Mouse (Mus musculus) yolk sac, embryonic 10.5 days (tissue): ENCODE results near the gene Zfp335.

Experiments
- DNase-seq: peaks from one replicate; pipeline ENCODE4 v3.0.0-alpha.2; 2017; ENCODE audit warnings: low spot score

The Zfp335 gene

DNA sequence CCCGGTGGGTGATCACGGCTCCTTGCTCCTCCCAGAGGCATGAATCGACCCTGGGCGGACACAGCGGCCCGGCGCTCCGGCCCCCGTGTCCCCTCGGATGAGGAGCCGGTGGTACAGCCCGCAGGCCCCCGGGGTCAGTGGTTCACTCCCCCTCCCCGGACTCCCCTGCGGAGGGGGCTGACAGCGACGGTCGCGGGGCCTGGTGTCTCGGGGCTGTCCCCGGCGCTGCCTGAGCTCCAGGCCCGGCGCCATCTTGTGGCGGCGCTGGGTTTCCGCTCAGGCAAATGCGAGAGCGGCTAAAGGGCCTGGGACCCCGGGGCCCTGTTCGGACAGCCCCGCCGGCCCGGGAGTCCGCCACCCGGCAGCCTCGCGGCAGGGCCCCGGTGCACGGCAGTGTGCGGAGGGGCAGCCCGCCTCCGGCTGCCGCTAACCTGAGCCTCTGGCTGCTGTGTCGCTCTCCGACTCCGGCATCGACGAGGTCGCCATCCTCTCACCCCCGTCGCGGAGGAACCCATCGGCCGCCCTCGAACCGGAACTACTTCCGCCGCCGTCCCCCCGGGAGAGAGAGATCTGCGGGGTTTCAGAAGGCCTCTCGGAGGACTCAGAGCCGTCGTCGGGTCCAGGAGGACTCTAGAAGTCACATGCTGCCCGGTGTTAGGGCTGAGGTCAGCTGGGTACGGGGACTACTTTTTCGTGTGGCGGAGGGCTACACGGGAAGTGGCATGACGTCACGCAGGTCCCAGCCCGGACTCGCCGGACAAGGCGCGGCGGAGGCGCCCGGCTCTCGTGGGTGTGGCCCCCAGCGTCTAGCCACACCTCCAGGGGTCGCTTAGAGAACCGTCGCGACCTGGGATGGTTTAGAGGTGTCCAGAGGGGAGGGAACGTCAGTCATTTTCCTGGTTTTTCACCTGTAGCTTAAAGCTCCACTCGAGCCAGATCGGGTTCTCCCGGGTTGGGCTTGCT is at the start of gene Zfp335:
Zfp335 (minus strand) TSS at position 672 of the 963 bp plus-strand sequence.
- DNase-seq = peak; percentile 94

DNA sequence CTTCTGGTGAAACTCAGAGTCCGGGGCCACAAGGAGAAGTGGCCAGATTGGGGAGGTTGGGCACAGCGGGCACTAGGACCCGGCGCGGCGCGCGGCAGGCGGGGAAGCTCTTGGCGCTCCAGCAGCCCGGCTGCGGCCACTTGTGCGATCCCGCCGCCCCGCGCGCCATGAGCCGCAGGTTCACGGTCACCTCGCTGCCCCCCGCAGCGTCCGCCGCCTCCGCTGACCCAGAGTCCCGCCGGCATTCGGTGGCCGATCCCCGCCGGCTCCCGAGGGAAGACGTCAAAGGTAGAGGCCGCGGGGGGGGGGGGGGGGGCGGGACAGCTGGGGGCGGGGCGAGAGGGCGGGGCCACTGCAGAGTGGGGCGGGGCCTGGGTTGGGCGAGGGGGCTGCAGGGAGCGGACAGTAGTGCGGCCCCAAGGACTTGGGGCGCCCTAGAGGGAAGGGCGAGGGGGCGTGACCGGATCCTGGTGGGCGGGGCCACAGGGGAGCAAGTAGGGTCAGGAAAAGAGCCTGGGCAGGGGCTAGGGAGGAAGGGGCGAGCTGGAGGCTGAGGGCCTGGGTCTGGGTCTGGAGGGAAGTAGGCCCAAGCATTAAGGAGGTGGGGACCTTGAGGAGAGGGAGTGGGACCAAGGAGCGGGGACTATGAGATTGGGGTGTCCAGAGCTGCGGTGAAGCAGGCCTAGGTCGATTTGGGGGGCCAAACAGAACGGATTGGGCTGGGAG is 49.3 kb upstream of the Zfp335 start, which contains the start of gene Slc12a5:
Slc12a5 (plus strand) TSS at position 87 of the 726 bp plus-strand sequence.
- DNase-seq = peak; percentile 70

DNA sequence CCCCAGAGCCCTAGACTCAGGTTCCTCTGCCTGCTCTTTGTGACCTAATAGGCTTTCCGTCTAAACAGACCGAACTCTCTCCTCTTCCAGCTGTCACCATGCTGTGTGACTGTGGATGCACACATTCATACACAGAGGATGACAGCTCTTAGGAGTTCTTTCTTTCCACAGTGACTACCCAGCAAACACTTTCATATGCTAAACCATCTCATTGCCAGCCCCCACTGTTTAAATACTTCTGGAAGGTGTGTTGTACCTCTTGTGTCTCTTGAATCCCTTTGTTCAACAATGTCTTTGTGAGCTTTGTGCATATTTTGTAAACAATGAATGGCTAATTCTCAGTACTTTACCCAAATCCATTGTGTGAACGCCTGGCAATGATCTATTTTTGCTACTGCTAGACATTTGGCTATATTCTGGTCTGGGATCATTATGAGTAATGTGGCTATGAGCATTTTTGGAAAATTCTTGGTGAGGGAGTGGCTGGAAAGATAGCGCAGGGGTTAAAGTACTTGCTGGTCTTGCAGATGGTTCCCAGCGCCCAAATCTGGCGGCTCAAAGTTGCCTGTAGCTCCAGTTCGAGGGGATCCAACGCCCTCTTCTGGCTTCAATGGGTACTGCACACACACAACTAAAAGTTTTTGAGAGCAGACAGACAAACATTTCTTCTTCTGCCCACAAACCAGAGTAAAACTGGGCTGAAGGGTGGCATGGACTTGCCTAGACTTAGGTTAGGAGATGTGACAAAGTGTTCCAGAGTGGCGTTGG is 46.2 kb upstream of the Zfp335 start:
- DNase-seq = no peak

DNA sequence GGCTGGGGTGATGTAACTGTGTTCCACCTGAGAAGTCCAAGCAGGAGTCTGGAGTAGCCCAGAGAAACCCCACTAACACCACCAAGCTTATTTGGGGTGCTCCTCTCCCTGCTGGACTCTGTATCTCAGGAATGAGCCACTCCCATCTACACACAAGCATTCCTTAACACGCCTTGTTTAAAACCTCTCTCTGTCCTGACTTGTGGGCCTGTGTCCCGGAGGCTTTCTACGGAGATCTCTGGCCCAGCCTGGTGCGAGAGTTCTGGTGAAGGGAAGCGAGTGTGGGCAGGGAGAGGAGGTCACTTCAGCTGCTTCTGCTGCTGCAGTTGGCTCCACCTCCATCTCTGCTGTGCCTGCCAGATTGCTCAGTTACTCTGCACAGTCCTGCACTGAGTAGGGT is 44.6 kb upstream of the Zfp335 start:
- no peak for DNase-seq

DNA sequence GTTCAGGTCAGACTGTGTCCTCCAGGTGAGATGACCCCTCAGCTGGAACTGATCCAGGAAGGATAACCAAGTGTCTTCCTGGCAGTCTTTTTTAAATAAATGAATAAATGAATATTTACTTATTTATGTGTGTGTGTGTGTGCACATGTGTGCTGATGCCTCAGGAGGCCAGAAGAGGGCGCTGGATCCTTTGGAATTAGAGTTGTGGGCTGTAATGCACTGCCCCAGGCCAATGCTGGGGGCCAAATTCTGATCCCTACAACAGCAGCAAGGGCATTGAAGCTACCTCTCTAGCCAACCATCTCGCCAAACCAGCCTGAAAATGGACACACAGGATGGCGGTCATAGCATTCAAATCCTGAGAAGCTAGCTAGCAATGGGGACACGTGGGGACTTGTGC is 44.2 kb upstream of the Zfp335 start:
- DNase-seq = no peak

DNA sequence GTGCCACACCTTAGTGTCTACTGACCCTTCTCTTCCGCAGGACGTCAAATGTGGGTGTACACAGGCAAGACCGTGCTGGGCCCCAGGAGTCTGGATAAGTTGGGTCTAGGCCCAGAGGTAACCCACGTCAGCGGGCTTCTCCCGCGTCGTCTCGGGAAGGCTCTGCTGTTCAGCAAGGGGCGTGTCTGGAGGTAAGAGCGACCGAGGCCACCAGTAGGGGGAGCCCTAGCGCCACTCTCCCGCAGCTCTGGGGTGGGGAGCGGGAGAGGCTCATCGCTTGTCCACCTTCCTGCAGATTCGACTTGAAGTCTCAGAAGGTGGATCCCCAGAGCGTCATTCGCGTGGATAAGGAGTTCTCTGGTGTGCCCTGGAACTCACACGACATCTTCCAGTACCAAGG is 41.7 kb upstream of the Zfp335 start:
- DNase-seq = peak; percentile 79

DNA sequence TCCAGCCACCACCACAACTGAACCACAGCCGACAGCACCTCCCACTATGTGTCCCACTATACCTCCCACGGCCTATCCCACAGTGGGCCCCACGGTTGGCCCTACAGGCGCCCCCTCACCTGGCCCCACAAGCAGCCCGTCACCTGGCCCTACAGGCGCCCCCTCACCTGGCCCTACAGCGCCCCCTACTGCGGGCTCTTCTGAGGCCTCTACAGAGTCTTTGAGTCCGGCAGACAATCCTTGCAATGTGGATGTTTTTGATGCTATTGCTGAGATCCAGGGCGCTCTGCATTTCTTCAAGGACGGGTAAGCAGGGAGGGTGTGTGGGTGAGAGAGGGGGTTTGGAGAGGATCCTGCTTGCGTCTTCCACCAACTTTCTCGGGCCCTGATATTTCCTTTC is 40.9 kb upstream of the Zfp335 start:
- DNase-seq = no peak

DNA sequence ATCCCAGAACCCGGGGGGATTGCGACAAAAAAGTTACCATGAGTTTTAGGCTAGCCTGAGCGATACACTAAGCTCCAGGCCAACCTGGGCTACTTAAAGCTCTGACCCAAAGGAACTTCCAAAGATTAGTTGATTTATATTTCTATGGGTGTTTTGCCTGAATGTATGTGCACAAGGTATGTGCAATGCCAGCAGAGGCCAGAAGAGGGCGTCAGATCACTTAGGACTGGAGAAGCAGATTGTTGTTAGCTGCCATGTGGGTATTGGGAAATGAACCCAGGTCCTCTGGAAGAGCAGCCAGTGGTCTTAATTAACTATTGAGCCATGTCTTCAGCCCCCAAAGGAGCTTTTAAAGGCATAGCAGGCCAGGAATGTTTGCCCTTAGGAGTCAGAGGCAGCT is 40.2 kb upstream of the Zfp335 start:
- no peak for DNase-seq

DNA sequence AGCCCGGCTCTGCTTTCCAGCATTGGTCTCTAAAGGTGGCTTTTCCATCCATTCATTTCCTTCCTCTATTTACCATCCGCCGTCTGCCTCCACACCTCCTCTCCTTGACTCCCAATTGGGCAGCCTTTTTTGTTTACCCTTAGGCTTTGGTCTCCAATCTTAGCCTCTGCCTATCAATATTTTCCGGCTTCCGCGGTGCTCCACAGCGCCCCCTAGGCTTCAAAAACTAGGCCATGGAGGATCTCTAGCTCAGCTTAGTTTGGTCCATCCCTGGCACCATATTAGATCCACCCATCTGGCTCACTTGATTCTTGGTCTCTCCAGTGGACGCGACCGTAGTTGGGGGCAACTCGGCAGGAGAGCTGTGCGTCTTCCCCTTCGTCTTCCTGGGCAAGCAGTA is 38.9 kb upstream of the Zfp335 start:
- no peak for DNase-seq

DNA sequence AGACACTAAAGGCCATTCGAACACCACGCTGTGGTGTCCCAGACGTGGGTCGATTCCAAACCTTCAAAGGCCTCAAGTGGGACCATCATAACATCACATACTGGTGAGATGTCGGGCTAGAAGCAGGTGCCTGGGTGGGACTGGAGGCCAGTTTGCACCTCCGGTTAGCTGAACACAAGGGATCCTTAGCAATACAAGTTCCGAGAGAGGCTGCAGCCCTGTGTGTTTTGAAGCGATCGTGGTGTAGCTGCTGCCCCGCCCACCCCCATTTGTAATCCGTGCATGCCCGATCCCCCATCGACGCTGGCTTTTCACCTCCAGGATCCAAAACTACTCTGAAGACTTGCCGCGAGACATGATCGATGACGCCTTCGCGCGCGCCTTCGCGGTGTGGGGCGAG is 37.4 kb upstream of the Zfp335 start:
- no peak for DNase-seq

DNA sequence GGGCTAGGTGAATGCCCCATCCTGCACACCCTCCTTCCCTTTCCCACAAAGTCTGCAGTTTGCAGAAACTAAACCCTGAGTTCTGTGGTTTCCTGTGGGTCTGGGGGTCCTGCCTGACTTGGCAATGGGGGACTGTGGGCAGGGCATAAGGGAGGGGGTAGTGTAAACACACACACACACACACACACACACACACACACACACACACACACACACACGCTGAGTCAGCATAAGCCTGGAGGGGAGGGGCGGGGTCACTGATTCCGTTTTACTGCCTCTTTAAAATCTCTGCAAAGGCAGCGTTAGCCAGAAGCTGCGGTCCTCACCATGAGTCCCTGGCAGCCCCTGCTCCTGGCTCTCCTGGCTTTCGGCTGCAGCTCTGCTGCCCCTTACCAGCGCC is 36.4 kb upstream of the Zfp335 start:
- DNase-seq = no peak

DNA sequence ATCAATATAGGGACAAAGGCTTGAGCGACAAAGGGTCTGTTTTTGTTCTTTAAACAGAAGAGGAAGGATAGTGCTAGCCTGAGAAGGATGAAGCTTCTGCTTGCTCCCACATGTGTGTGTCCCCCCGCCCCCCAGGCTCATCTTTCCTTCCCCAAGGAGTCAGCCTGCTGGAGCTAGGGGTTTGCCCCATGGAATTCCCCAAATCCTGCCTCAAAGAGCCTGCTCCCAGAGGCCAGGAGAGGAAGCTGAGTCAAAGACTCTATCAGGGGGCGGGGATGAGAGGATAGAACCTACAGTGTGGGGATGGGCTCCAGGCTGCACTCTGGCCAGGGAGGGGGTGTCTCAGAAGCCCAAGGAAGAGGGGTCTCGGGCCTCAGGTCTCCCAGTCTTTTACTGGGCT is 35.9 kb upstream of the Zfp335 start:
- no peak for DNase-seq

DNA sequence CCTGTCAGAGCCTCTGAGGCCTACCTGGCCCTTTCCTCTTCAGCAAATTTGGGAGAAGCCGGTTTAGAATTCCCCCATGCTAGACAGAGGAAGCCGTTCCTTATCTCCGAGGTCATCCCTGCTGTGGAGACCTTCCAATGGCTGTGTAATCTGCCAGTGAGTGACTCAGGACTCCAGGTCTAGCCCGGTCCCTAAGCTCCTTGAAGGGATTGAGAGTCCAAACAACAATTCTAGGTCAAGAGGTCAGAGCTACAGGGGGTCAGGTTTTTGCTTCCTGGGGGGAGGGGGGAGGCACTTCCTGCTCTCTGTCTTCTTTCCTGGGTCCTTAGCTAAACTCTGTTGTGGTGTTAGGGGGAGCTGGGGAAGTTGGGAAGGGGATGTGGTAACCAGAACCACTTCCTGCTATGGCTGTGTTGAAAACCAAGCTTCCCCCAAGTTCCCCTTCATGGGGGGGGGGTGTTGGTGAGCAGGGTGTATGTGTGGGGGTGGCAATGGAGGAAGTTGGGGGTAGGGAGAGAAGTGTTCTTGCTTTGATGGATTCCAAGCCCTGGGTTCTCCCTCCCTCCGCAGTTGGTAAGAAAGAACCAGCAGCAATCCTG is 31.2 kb upstream of the Zfp335 start:
- peak; percentile 54 for DNase-seq

DNA sequence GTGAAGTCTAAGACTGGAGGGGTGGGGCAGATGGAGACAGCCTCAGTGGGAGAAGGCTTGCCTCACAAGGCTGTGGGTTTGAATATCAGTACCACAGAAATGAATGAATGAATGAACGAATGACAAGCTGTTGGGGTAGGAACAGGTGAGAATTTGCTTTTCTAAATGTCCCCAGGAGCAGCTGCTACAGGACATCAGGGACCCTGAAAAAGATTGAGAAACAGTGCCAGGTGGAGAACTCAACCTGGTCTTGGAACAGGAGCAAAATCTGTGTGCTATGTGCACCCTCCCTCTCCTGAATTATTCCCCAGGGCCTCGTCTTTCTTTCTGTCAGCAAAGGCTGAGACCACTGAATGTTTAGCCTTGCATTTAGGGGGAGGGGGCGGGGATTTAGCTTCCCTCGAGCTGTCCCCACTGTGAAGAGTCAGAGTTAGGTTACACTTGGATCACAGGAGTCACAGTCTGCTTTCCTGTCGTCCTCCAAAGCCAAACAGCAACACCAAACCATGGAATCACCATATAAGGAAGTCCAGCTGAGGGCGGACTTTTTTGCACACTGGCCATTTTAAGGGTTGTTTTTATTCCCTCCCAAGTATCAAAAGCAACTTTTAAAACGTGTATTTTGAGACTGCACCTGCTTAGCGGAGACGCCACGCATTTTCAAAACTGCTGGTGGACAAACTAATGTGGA is 28.7 kb upstream of the Zfp335 start, which contains the start of gene Mmp9:
Mmp9 (plus strand) TSS at position 641 of the 691 bp plus-strand sequence.
- DNase-seq = no peak

DNA sequence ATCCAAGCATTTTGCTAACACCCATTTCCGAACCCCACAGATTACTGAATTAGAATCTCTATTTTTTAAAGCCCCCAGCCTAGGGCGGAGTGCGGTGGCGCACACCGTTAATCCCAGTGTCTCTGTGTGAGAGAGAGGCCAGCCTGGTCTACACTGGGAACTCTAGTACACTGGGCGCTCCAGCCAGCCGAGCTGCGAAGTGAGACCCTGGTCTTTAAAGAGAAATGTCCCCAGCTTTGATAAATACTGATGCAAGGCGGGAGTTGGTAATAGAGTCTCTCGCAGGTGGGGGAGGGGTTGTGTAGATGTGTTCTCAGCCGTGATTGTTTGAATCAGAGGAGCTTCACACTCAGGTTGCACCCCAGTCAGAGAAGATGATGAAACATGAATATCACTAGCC is 27.5 kb upstream of the Zfp335 start:
- DNase-seq = no peak

DNA sequence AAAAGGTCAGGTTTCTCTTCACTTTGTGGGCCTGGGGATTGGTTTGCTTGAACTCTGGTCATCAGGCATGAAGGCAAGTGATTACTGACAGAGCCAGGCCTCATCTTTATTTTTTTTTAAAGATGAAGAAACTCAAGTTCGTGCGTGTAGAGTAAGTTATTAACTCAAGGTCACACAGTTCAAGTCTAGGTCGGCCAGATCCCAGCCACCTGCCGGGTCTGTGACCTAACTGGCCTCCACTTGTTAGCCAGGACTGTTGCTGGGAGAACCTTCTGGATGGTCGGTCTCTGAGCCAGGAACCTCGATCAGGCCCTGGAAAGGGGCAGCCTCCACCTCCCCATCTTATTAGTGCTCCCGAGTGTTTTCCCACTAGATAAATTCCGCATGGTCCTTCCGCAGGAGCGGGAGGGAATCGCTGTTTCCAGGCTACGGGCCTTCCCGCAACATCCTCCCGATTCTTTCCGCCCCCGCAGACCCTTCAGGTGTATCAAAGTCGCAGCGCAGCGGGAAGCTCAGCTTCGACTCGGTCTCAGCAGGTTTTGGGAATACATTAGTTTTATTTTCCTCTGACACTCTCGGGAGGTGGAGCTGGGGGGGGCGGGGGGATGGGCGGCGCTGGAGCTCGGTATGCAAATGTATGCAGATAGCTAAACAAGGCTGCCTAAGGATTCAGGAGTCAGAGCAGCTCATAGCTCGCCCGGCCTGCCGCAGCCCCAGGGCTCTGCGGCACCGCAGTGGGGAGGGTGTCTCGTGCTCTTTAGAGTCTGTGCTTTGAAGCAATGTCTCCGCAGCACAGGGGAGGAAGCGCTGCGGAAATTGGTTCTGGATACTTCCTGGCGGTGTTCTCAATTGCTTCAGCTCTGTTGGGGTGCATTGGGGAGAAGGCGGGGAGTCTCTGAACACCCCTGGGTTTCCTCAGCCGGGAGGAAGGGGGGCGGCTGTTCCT is 26.9 kb upstream of the Zfp335 start:
- DNase-seq = peak; percentile 73

DNA sequence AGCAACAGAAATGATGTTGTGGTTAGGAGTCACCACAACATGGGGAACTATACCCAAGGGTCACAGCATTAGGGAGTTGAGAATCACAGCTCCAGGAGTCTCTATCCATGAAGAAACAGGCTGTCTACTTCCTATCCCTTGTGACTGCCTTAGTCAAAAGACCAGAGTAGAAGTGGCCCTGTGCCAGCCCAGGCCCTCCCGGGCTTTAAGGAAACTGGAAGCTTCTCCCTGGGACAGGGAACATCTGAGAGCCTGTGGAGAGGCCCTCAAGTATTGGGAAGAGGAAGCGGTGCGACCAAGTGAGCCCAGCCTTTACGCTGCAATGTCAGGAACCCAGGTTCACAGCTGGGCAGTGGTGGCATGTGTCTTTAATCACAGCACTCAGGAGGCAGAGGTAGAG is 24.4 kb upstream of the Zfp335 start:
- DNase-seq = no peak

DNA sequence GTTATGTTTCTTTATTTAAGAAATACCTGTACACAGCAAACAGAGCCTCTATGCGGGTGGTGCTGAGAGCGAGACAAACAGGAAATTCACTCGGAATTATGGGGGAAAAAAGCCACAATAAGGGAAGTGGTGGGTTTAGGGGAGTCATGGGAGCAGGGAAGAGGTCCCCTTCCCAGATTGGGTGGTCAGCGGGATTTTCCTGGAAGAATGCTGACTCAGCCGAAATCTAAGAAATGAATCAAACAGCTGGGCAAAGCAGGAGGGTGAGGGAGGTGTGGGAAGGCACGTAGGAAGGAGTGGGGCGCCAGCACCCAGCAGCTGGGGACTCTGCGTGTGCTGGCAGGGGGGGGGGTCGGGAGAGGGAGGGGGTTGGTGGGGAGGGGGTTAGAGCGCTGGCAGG is 22.0 kb upstream of the Zfp335 start:
- DNase-seq = no peak

DNA sequence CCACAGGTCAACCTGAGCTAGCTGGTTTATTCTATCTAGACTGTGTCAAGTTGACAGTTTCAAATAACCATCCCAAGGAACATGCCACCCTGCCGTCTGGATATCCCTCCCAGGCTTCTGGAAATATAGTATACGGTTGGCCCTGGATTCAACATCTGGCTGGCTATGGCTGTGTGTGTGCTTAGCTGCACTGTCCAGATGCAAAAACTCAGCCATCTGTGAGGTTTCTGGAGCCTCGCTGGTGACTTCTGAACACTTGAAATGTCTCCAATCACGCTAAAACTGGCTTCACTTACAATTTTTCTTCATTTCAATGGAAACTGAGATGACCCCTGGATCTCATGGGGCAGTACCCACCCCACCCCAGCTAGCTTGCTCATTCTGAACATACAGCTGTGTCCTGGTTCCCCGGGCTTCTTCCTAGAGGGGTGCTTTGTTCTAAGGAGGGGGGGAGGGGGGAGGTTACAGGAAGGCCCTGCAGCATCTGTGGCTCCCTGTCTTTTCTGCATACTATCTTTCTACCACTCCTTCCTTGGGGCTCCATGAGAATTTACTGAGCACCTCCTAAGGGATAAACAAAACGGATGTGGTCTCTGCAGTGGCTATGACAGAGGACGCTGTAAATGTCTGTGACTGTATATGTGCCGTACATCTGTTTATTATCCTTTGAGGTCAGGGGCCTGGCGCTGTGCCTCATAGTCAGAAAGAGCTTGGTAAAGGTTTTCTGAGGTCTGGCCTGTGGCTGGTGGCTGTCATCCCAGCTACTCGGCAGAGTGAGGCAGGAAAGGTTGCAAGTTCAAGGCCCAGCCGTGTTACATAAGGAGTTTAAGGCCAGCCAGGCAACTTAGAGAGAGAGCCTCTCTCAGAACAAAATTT is 19.4 kb upstream of the Zfp335 start:
- no peak for DNase-seq
